7 mouse cellular contexts compared by ENCODE assay signal in genomic region chr5:115507267-115507980, GRCm38 (mm10). TPM values are rescaled to one million over a fixed set of nuclear protein-coding genes. Genes with fewer than 3 reads are reported as not detected.
DNase-seq lines count a peak whose midpoint lies in the region; ATAC-seq and TF ChIP-seq lines count a peak whose summit lies in the region.

No protein-coding gene starts in this region.

- H3K4me2 ChIP-seq in lung, embryonic 16.5 days (ENCODE audit: low read depth, low read length): peak overlapping the region; percentile 93
- peak overlapping the region; percentile 82 for H3K4me2 ChIP-seq in neural tube, embryonic 14.5 days (ENCODE audit: low read depth, low read length)

- H3K4me3 ChIP-seq in lung, embryonic 16.5 days (ENCODE audit: low read length): peak overlapping the region; percentile 94
- H3K4me3 ChIP-seq in embryonic fibroblast, embryonic 13.5 days (ENCODE audit: insufficient read depth, low read length): peak overlapping the region; percentile 85
- peak overlapping the region; percentile 95 for H3K4me3 ChIP-seq in limb, embryonic 10.5 days
- H3K4me3 ChIP-seq in neural tube, embryonic 14.5 days (ENCODE audit: low read depth, low read length): peak overlapping the region; percentile 75

- H3K4me1 ChIP-seq in lung, embryonic 16.5 days (replicated peaks; ENCODE audit: control insufficient read depth, insufficient read depth, low read length): peaks cover 32% of the 10 kb centered on the region
- peaks cover 5% of the 10 kb centered on the region for H3K4me1 ChIP-seq in embryonic fibroblast, embryonic 13.5 days (ENCODE audit: control insufficient read depth, insufficient read depth, low read length)
- peaks cover 48% of the 10 kb centered on the region for H3K4me1 ChIP-seq in limb, embryonic 10.5 days
- peaks cover 27% of the 10 kb centered on the region for H3K4me1 ChIP-seq in neural tube, embryonic 14.5 days (ENCODE audit: control insufficient read depth, insufficient read depth, low read length)

- TF ChIP-seq CTCF in embryonic fibroblast, embryonic 13.5 days (IDR thresholded peaks at IDR 0.05; ENCODE audit: borderline replicate concordance, insufficient read depth, low read length): no peak

- no peaks in the 10 kb centered on the region for H3K27me3 ChIP-seq in lung, embryonic 16.5 days (ENCODE audit: control insufficient read depth, insufficient read depth, low read depth, low read length)
- no peaks in the 10 kb centered on the region for H3K27me3 ChIP-seq in limb, embryonic 10.5 days (ENCODE audit: low read depth, poor library complexity, severe bottlenecking)
- no peaks in the 10 kb centered on the region for H3K27me3 ChIP-seq in neural tube, embryonic 14.5 days (ENCODE audit: control insufficient read depth, insufficient read depth, low read length)

- no peak for TF ChIP-seq POLR2A in embryonic fibroblast, embryonic 13.5 days (IDR thresholded peaks at IDR 0.05; ENCODE audit: low read depth, low read length)

- no peak for ATAC-seq in lung, embryonic 16.5 days (ENCODE audit: low read depth)
- no peak for ATAC-seq in neural tube, embryonic 14.5 days (ENCODE audit: low read depth)

- 8% methylated on average over 12 of the region's 12 CpGs for WGBS in lung, embryonic 16.5 days
- 37% methylated on average over 12 of the region's 12 CpGs for WGBS in limb, embryonic 10.5 days
- WGBS in neural tube, embryonic 14.5 days: 36% methylated on average over 12 of the region's 12 CpGs

- no peak for DNase-seq in lung, postnatal 36 days
- DNase-seq in limb, embryonic 10.5 days (ENCODE audit: low spot score): no peak
- DNase-seq in ovary, postnatal 10 days (ENCODE audit: low spot score): no peak
- no peak for DNase-seq in spleen, postnatal 14 days (ENCODE audit: low spot score in 2 of 2)

- no peaks in the 10 kb centered on the region for H3K36me3 ChIP-seq in lung, embryonic 16.5 days (ENCODE audit: control insufficient read depth, insufficient read depth, low read length)
- peaks cover 6% of the 10 kb centered on the region for H3K36me3 ChIP-seq in limb, embryonic 10.5 days
- H3K36me3 ChIP-seq in neural tube, embryonic 14.5 days (ENCODE audit: control insufficient read depth, insufficient read depth, low read length): no peaks in the 10 kb centered on the region

- H3K27ac ChIP-seq in lung, embryonic 16.5 days (ENCODE audit: low read length): peak overlapping the region; percentile 43
- no peak overlapping the region for H3K27ac ChIP-seq in embryonic fibroblast, embryonic 13.5 days (ENCODE audit: insufficient read depth, low read length)
- peak overlapping the region; percentile 92; the same call in 1 of the 2 replicates for H3K27ac ChIP-seq in limb, embryonic 10.5 days
- no peak overlapping the region for H3K27ac ChIP-seq in neural tube, embryonic 14.5 days (ENCODE audit: low read depth, low read length)

- H3K9me3 ChIP-seq in lung, embryonic 16.5 days (ENCODE audit: control insufficient read depth, low read length): no peaks in the 10 kb centered on the region
- no peaks in the 10 kb centered on the region for H3K9me3 ChIP-seq in limb, embryonic 10.5 days (replicated peaks)
- no peaks in the 10 kb centered on the region for H3K9me3 ChIP-seq in neural tube, embryonic 14.5 days (ENCODE audit: control insufficient read depth, low read length)

- H3K9ac ChIP-seq in lung, embryonic 16.5 days (ENCODE audit: low read length): peak overlapping the region; percentile 96
- peak overlapping the region; percentile 76 for H3K9ac ChIP-seq in neural tube, embryonic 14.5 days (replicated peaks; ENCODE audit: low read depth, low read length)

RNA-seq across cellular contexts. Expression of gene Pxn, which starts 0.9 kb away (rescaled TPM):
- polyA plus RNA-seq in lung, embryonic 16.5 days (2015; fragmentation: Nextera tagmentation; extraction: Ambion mirVana): 70.1 and 74.4 TPM in 2 replicates
- polyA plus RNA-seq in embryonic fibroblast, embryonic 13.5 days (2011; ENCODE audit: insufficient read length, low read depth, missing spikeins): 25.7 and 35.2 TPM in 2 replicates
- polyA plus RNA-seq in limb, embryonic 10.5 days (2016; fragmentation: Nextera tagmentation; extraction: Ambion mirVana): 36.8 and 45.3 TPM in 2 replicates
- polyA plus RNA-seq in neural tube, embryonic 14.5 days (2014; fragmentation: Nextera tagmentation; extraction: Ambion mirVana): 8.5 and 11.1 TPM in 2 replicates

RNA-seq across cellular contexts. Expression of gene Sirt4, which starts 22.9 kb away (rescaled TPM):
- 28.1 and 31.4 TPM in 2 replicates for polyA plus RNA-seq in lung, embryonic 16.5 days (2015; fragmentation: Nextera tagmentation; extraction: Ambion mirVana)
- 12.8 and 18.5 TPM in 2 replicates for polyA plus RNA-seq in embryonic fibroblast, embryonic 13.5 days (2011; ENCODE audit: insufficient read length, low read depth, missing spikeins)
- 16.0 and 18.5 TPM in 2 replicates for polyA plus RNA-seq in limb, embryonic 10.5 days (2016; fragmentation: Nextera tagmentation; extraction: Ambion mirVana)
- 26.0 and 32.6 TPM in 2 replicates for polyA plus RNA-seq in neural tube, embryonic 14.5 days (2014; fragmentation: Nextera tagmentation; extraction: Ambion mirVana)

RNA-seq across cellular contexts. Expression of gene Pla2g1b, which starts 41.4 kb away (rescaled TPM):
- polyA plus RNA-seq in lung, embryonic 16.5 days (2015; fragmentation: Nextera tagmentation; extraction: Ambion mirVana): 9.7 and 9.8 TPM in 2 replicates
- polyA plus RNA-seq in embryonic fibroblast, embryonic 13.5 days (2011; ENCODE audit: insufficient read length, low read depth, missing spikeins): not detected in 2 replicates
- not detected in 2 replicates for polyA plus RNA-seq in limb, embryonic 10.5 days (2016; fragmentation: Nextera tagmentation; extraction: Ambion mirVana)
- 0.58 TPM in 1 of 2 replicates, not detected in the other for polyA plus RNA-seq in neural tube, embryonic 14.5 days (2014; fragmentation: Nextera tagmentation; extraction: Ambion mirVana)

RNA-seq across cellular contexts. Expression of gene Rplp0, which starts 51.8 kb away (rescaled TPM):
- polyA plus RNA-seq in lung, embryonic 16.5 days (2015; fragmentation: Nextera tagmentation; extraction: Ambion mirVana): 1,507 and 1,565 TPM in 2 replicates
- polyA plus RNA-seq in embryonic fibroblast, embryonic 13.5 days (2011; ENCODE audit: insufficient read length, low read depth, missing spikeins): 3,023 and 3,024 TPM in 2 replicates
- 1,442 and 1,757 TPM in 2 replicates for polyA plus RNA-seq in limb, embryonic 10.5 days (2016; fragmentation: Nextera tagmentation; extraction: Ambion mirVana)
- polyA plus RNA-seq in neural tube, embryonic 14.5 days (2014; fragmentation: Nextera tagmentation; extraction: Ambion mirVana): 903 and 934 TPM in 2 replicates

RNA-seq across cellular contexts. Expression of gene Gcn1l1, which starts 57.6 kb away (rescaled TPM):
- 32.9 and 35.1 TPM in 2 replicates for polyA plus RNA-seq in lung, embryonic 16.5 days (2015; fragmentation: Nextera tagmentation; extraction: Ambion mirVana)
- polyA plus RNA-seq in embryonic fibroblast, embryonic 13.5 days (2011; ENCODE audit: insufficient read length, low read depth, missing spikeins): 39.5 and 40.7 TPM in 2 replicates
- polyA plus RNA-seq in limb, embryonic 10.5 days (2016; fragmentation: Nextera tagmentation; extraction: Ambion mirVana): 63.3 and 63.8 TPM in 2 replicates
- 41.9 and 45.2 TPM in 2 replicates for polyA plus RNA-seq in neural tube, embryonic 14.5 days (2014; fragmentation: Nextera tagmentation; extraction: Ambion mirVana)

Comparison
In these comparisons a context has a peak if more than half of its experiments do, and no peak if none do; other contexts are left out.
1. H3K27ac ChIP-seq: peak in lung, embryonic 16.5 days (single experiment) and limb, embryonic 10.5 days (single experiment); none in embryonic fibroblast, embryonic 13.5 days (single experiment) and neural tube, embryonic 14.5 days (single experiment).
2. Peak in every context shown above with its lines, with median percentiles within 50 percentile points of each other: H3K4me3 ChIP-seq.